Mouse (Mus musculus): ENCODE measurements around the gene Tsen2. TPM values are rescaled to one million over a fixed set of nuclear protein-coding genes. Genes with fewer than 3 reads are reported as not detected.
A peak's percentile ranks its signal among the peaks of the same experiment; 100 is the strongest.

Tsen2 gene
- polyA plus RNA-seq, 1 experiment from 2014 or later = 15.6 TPM

- Histone ChIP-seq H3K27me3 (no peaks in the 10 kb centered on the region), H3K4me3 (replicated peaks) (no peak overlapping the region), H3K4me1 (replicated peaks) (peaks cover 37% of the 10 kb centered on the region), H3K4me2 (peak overlapping the region; percentile 41; the same call in 1 of the 2 replicates), H3K27ac (peak overlapping the region; percentile 23; the same call in 1 of the 2 replicates), H3K9me3 (replicated peaks) (no peaks in the 10 kb centered on the region), H3K36me3 (no peaks in the 10 kb centered on the region), H3K9ac (no peak overlapping the region)
- ATAC-seq (ENCODE audit: low read depth) (peak; percentile 56), DNase-seq (no peak)
- 5% methylated on average over 2 of the region's 2 CpGs for WGBS (ENCODE audit: insufficient replicate concordance)
Measured at GRCm38 (mm10) chr6:115518352-115518751, 26.1 kb upstream of the Tsen2 start.

- ATAC-seq (ENCODE audit: low read depth) (peak; percentile 44), DNase-seq (peak; percentile 20)
- peak overlapping the region; percentile 41 for H3K4me2 ChIP-seq
- H3K9me3 ChIP-seq (replicated peaks) = no peaks in the 10 kb centered on the region
- peaks cover 46% of the 10 kb centered on the region for H3K4me1 ChIP-seq (replicated peaks)
- H3K9ac ChIP-seq = no peak overlapping the region
- H3K27me3 ChIP-seq = no peaks in the 10 kb centered on the region
- no peak overlapping the region for H3K4me3 ChIP-seq (replicated peaks)
- 11% methylated on average over 12 of the region's 12 CpGs for WGBS (ENCODE audit: insufficient replicate concordance)
- H3K36me3 ChIP-seq = no peaks in the 10 kb centered on the region
- H3K27ac ChIP-seq = 0 out of 2 replicates have a peak overlapping the region, but pooled peaks have one; percentile 23
Measured at GRCm38 (mm10) chr6:115519275-115519699, 25.2 kb upstream of the Tsen2 start.

- 27% methylated on average over 1 of the region's 1 CpGs for WGBS (ENCODE audit: insufficient replicate concordance)
- H3K36me3 ChIP-seq = no peaks in the 10 kb centered on the region
- H3K4me2 ChIP-seq = no peak overlapping the region
- DNase-seq (no peak), ATAC-seq (ENCODE audit: low read depth) (no peak)
- no peaks in the 10 kb centered on the region for H3K27me3 ChIP-seq
- no peak overlapping the region for H3K4me3 ChIP-seq (replicated peaks)
- no peak overlapping the region for H3K9ac ChIP-seq
- H3K4me1 ChIP-seq (replicated peaks) = peaks cover 57% of the 10 kb centered on the region
- H3K27ac ChIP-seq = no peak overlapping the region
- no peaks in the 10 kb centered on the region for H3K9me3 ChIP-seq (replicated peaks)
Measured at GRCm38 (mm10) chr6:115521923-115522322, 22.5 kb upstream of the Tsen2 start.

GRCm38 (mm10) chr6:115522691-115523146 lies 21.7 kb upstream of the Tsen2 start:
- DNase-seq (no peak), ATAC-seq (ENCODE audit: low read depth) (no peak)
- H3K27ac ChIP-seq = no peak overlapping the region
- H3K36me3 ChIP-seq = no peaks in the 10 kb centered on the region
- no peaks in the 10 kb centered on the region for H3K9me3 ChIP-seq (replicated peaks)
- no peak overlapping the region for H3K9ac ChIP-seq
- 55% methylated on average over 6 of the region's 6 CpGs for WGBS (ENCODE audit: insufficient replicate concordance)
- no peak overlapping the region for H3K4me3 ChIP-seq (replicated peaks)
- H3K4me2 ChIP-seq = no peak overlapping the region
- no peaks in the 10 kb centered on the region for H3K27me3 ChIP-seq
- peaks cover 58% of the 10 kb centered on the region for H3K4me1 ChIP-seq (replicated peaks)

- Histone ChIP-seq H3K9ac (no peak overlapping the region), H3K36me3 (no peaks in the 10 kb centered on the region), H3K27ac (no peak overlapping the region), H3K4me3 (replicated peaks) (no peak overlapping the region), H3K4me2 (no peak overlapping the region), H3K4me1 (replicated peaks) (peaks cover 58% of the 10 kb centered on the region), H3K9me3 (replicated peaks) (no peaks in the 10 kb centered on the region), H3K27me3 (no peaks in the 10 kb centered on the region)
- no peak for ATAC-seq (ENCODE audit: low read depth)
- WGBS (ENCODE audit: insufficient replicate concordance) = 60% methylated on average over 9 of the region's 9 CpGs
- DNase-seq = no peak
Measured at GRCm38 (mm10) chr6:115523201-115523600, 21.3 kb upstream of the Tsen2 start.

- no peak overlapping the region for H3K4me3 ChIP-seq (replicated peaks)
- H3K9me3 ChIP-seq (replicated peaks) = no peaks in the 10 kb centered on the region
- no peak overlapping the region for H3K4me2 ChIP-seq
- no peak overlapping the region for H3K27ac ChIP-seq
- H3K4me1 ChIP-seq (replicated peaks) = peaks cover 46% of the 10 kb centered on the region
- DNase-seq (no peak), ATAC-seq (ENCODE audit: low read depth) (no peak)
- H3K36me3 ChIP-seq = no peaks in the 10 kb centered on the region
- no peak overlapping the region for H3K9ac ChIP-seq
- 65% methylated on average over 9 of the region's 9 CpGs for WGBS (ENCODE audit: insufficient replicate concordance)
- no peaks in the 10 kb centered on the region for H3K27me3 ChIP-seq
Measured at GRCm38 (mm10) chr6:115524449-115524990, 19.9 kb upstream of the Tsen2 start.

- Histone ChIP-seq H3K4me2 (no peak overlapping the region), H3K27ac (no peak overlapping the region), H3K36me3 (no peaks in the 10 kb centered on the region), H3K27me3 (no peaks in the 10 kb centered on the region), H3K4me3 (replicated peaks) (no peak overlapping the region), H3K4me1 (replicated peaks) (peaks cover 31% of the 10 kb centered on the region), H3K9me3 (replicated peaks) (no peaks in the 10 kb centered on the region), H3K9ac (no peak overlapping the region)
- peak; percentile 84 for ATAC-seq (ENCODE audit: low read depth)
- WGBS (ENCODE audit: insufficient replicate concordance) = 26% methylated on average over 3 of the region's 3 CpGs
- no peak for DNase-seq
Measured at GRCm38 (mm10) chr6:115527418-115527817, 17.0 kb upstream of the Tsen2 start.

- H3K4me3 ChIP-seq (replicated peaks) = no peak overlapping the region
- H3K27me3 ChIP-seq = no peaks in the 10 kb centered on the region
- no peak for DNase-seq
- ATAC-seq (ENCODE audit: low read depth) = no peak
- H3K27ac ChIP-seq = no peak overlapping the region
- no peak overlapping the region for H3K9ac ChIP-seq
- H3K36me3 ChIP-seq = no peaks in the 10 kb centered on the region
- H3K9me3 ChIP-seq (replicated peaks) = no peaks in the 10 kb centered on the region
- peaks cover 29% of the 10 kb centered on the region for H3K4me1 ChIP-seq (replicated peaks)
- H3K4me2 ChIP-seq = no peak overlapping the region
- WGBS (ENCODE audit: insufficient replicate concordance) = 70% methylated on average over 4 of the region's 4 CpGs
Measured at GRCm38 (mm10) chr6:115528372-115528771, 16.1 kb upstream of the Tsen2 start.

- H3K4me2 ChIP-seq = no peak overlapping the region
- ATAC-seq (ENCODE audit: low read depth) (no peak), DNase-seq (no peak)
- H3K9me3 ChIP-seq (replicated peaks) = no peaks in the 10 kb centered on the region
- H3K27me3 ChIP-seq = no peaks in the 10 kb centered on the region
- no peak overlapping the region for H3K4me3 ChIP-seq (replicated peaks)
- H3K36me3 ChIP-seq = no peaks in the 10 kb centered on the region
- no peak overlapping the region for H3K27ac ChIP-seq
- no peak overlapping the region for H3K9ac ChIP-seq
- 62% methylated on average over 7 of the region's 7 CpGs for WGBS (ENCODE audit: insufficient replicate concordance)
- H3K4me1 ChIP-seq (replicated peaks) = peaks cover 3% of the 10 kb centered on the region; the same call in 1 of the 2 replicates
Measured at GRCm38 (mm10) chr6:115534617-115535016, 9.8 kb upstream of the Tsen2 start.

GRCm38 (mm10) chr6:115536169-115536568 lies 8.3 kb upstream of the Tsen2 start:
- H3K4me1 ChIP-seq (replicated peaks) = peaks cover 3% of the 10 kb centered on the region; the same call in 1 of the 2 replicates
- H3K9ac ChIP-seq = no peak overlapping the region
- no peak overlapping the region for H3K4me2 ChIP-seq
- ATAC-seq (ENCODE audit: low read depth) (no peak), DNase-seq (no peak)
- no peaks in the 10 kb centered on the region for H3K9me3 ChIP-seq (replicated peaks)
- H3K27me3 ChIP-seq = no peaks in the 10 kb centered on the region
- H3K27ac ChIP-seq = no peak overlapping the region
- H3K36me3 ChIP-seq = no peaks in the 10 kb centered on the region
- WGBS (ENCODE audit: insufficient replicate concordance) = 73% methylated on average over 4 of the region's 4 CpGs
- no peak overlapping the region for H3K4me3 ChIP-seq (replicated peaks)

- H3K4me3 ChIP-seq (replicated peaks) = peak overlapping the region; percentile 31
- H3K9me3 ChIP-seq (replicated peaks) = no peaks in the 10 kb centered on the region
- DNase-seq = peak; percentile 45
- H3K27ac ChIP-seq = no peak overlapping the region
- 20% methylated on average over 26 of the region's 26 CpGs for WGBS (ENCODE audit: insufficient replicate concordance)
- H3K4me1 ChIP-seq (replicated peaks) = peaks cover 25% of the 10 kb centered on the region
- H3K4me2 ChIP-seq = peak overlapping the region; percentile 49
- no peaks in the 10 kb centered on the region for H3K27me3 ChIP-seq
- 0 out of 2 replicates have a peak overlapping the region, but pooled peaks have one; percentile 41 for H3K9ac ChIP-seq
- H3K36me3 ChIP-seq = no peaks in the 10 kb centered on the region
- ATAC-seq (ENCODE audit: low read depth) = peak; percentile 63
Measured at GRCm38 (mm10) chr6:115538645-115539429, 5.6 kb upstream of the Tsen2 start.

Data from liver, embryonic 13.5 days (tissue).